Mouse (Mus musculus) lung, embryonic 16.5 days (tissue): ENCODE data around the gene Smpdl3a. TPM values are rescaled to one million over a fixed set of nuclear protein-coding genes. Genes with fewer than 3 reads are reported as not detected.
A peak's percentile ranks its signal among the peaks of the same experiment; 100 is the strongest.

Experiments
- ATAC-seq: fragments of 200-750 bp; cut with Nextera tagmentation; 2 replicates; pipeline ENCODE4 v1.8.0; 2017; ENCODE audit warnings: low read depth, mild to moderate bottlenecking, moderate library complexity
- H3K27ac ChIP-seq: fragments of 300-500 bp; sonication (generic); 2 replicates; pipeline ENCODE4 v1.5.1; 2014; ENCODE audit warnings: mild to moderate bottlenecking, control low read depth, low read length
- H3K27me3 ChIP-seq: fragments of 300-500 bp; sonication (generic); 2 replicates; pipeline ENCODE4 v1.6.1; 2014; ENCODE audit warnings: low read depth, low read length, mixed read lengths; ENCODE audit not compliant: control insufficient read depth, insufficient read depth
- H3K36me3 ChIP-seq: fragments of 300-500 bp; sonication (generic); 2 replicates; pipeline ENCODE4 v1.6.1; 2014; ENCODE audit warnings: low read length; ENCODE audit not compliant: control insufficient read depth, insufficient read depth
- H3K4me1 ChIP-seq: fragments of 300-500 bp; sonication (generic); replicated peaks from 2 replicates; pipeline ENCODE4 v1.6.1; 2014; ENCODE audit warnings: low read length, mixed read lengths; ENCODE audit not compliant: control insufficient read depth, insufficient read depth
- H3K4me2 ChIP-seq: fragments of 300-500 bp; sonication (generic); 2 replicates; pipeline ENCODE4 v1.6.1; 2014; ENCODE audit warnings: low read depth, low read length, control low read depth
- H3K4me3 ChIP-seq: fragments of 300-500 bp; sonication (generic); 2 replicates; pipeline ENCODE4 v1.5.1; 2014; ENCODE audit warnings: mild to moderate bottlenecking, low read length, control low read depth
- H3K9ac ChIP-seq: fragments of 300-500 bp; sonication (generic); 2 replicates; pipeline ENCODE4 v1.6.1; 2014; ENCODE audit warnings: low read length, control low read depth
- H3K9me3 ChIP-seq: fragments of 300-500 bp; sonication (generic); 2 replicates; pipeline ENCODE4 v1.6.1; 2016; ENCODE audit warnings: low read length; ENCODE audit not compliant: control insufficient read depth
- WGBS: fragments of 180-500 bp; shearing (Covaris S2); extraction: QIAGEN DNeasy Blood & Tissue Kit; methylation state at CpG from one replicate; pipeline ENCODE4 v1.1.7; 2014; 5-methylcytosine and 5-hydroxymethylcytosine counted together
- polyA plus RNA-seq: library from polyadenylated mRNA; unstranded; fragments of >200 nt; fragmentation: Nextera tagmentation; extraction: Ambion mirVana; gene quantifications from 2 replicates; pipeline ENCODE4 v1.2.1, GENCODE M21; 2015

Smpdl3a gene
- polyA plus RNA-seq, 1 experiment from 2014 or later: 29.3 TPM

DNA sequence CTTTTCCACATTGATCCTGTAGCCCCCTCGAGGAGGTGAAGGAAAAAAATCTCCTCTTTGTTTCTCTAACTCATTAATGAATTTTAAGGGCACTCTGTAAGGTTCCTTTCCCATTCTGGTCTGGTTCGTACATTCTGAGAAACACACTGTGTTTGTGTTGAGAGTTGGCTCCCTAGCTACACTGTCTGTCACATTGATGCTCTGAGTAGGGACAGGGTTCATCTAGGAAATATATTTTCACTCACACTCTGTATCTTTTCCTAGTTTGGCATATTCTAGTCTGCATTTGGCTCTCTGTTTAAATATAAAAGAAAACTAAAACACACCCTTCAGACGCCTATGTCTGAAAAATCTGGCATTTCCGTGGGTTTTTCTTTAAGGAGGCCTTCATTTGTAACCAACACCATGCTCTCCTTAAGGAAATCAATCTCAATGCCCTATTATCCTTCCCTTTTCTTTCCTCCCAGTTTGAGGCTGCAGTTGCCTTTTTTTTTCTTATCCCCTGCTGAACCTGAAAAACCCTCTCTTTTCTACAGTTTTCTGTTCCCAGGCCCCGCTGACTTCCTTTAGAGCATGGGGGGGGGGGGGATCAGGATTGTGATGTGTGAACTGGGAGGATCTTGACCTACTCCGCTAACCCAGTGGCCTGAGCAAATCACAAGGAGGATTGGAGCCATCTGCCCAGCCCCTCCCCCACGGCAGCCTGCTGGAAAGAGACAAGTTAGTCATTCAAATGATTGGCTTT lies 9.8 kb upstream of the Smpdl3a start:
- Histone ChIP-seq H3K27ac (no peak overlapping the region), H3K4me2 (peak overlapping the region; percentile 38), H3K4me3 (no peak overlapping the region), H3K36me3 (no peaks in the 10 kb centered on the region), H3K27me3 (no peaks in the 10 kb centered on the region), H3K9ac (no peak overlapping the region), H3K4me1 (peaks cover 15% of the 10 kb centered on the region), H3K9me3 (no peaks in the 10 kb centered on the region)
- 19% methylated on average over 7 of the region's 7 CpGs for WGBS
- peak; percentile 81 for ATAC-seq

- 28% methylated on average over 7 of the region's 7 CpGs for WGBS
- no peak within 1 kb of the TSS for H3K4me3 ChIP-seq
- no peaks in the 10 kb centered on the region for H3K9me3 ChIP-seq
- no peaks in the 10 kb centered on the region for H3K36me3 ChIP-seq
- H3K4me2 ChIP-seq: peak within 1 kb of the TSS; percentile 38
- H3K9ac ChIP-seq: no peak within 1 kb of the TSS
- peaks cover 15% of the 10 kb centered on the region for H3K4me1 ChIP-seq
- ATAC-seq: no peak
- no peaks in the 10 kb centered on the region for H3K27me3 ChIP-seq
- H3K27ac ChIP-seq: no peak within 1 kb of the TSS
Measured at GRCm38 (mm10) chr10:57784876-57785150, 9.3 kb upstream of the Smpdl3a start, which contains the start of gene Fabp7. TSS of gene Fabp7 (plus strand) at chr10:57784881.

DNA sequence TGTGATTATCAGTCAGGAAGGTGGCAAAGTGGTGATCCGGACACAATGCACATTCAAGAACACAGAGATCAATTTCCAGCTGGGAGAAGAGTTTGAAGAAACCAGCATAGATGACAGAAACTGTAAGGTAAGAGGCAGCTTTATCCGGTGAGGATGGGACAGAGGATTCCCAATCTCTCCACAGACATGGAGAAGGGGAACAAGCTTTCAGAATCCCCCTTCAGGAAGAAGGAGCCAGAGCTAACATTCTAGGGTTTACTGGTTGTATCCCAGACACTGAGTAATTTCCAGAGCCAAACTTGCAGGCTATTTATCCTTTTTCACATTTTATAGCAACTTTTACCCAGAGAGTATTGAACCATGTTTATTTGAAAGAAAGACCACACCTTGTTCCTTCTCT lies 8.6 kb upstream of the Smpdl3a start:
- Histone ChIP-seq H3K4me1 (peaks cover 15% of the 10 kb centered on the region), H3K27ac (no peak overlapping the region), H3K9ac (no peak overlapping the region), H3K27me3 (no peaks in the 10 kb centered on the region), H3K36me3 (no peaks in the 10 kb centered on the region), H3K4me2 (no peak overlapping the region), H3K9me3 (no peaks in the 10 kb centered on the region), H3K4me3 (no peak overlapping the region)
- WGBS: 66% methylated on average over 2 of the region's 2 CpGs
- no peak for ATAC-seq

DNA sequence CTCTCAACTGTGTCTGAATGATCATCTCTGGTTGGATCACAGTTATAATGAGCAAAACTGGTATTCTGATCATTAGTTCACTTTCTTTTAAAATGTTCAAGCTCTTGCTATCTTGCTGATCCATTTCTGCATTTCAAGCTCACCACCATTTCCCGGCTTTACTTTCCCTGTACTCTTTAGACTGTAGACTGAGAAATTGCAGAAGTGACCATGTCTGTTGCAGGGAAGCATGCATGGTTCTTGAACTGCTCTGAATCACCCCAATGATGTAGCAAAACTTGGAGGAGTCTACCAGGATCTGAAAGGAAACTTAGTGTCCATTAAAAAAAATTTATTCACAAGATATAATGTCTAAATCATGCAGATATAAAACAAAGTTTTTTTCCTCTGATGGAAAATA lies 1.2 kb upstream of the Smpdl3a start:
- Histone ChIP-seq H3K36me3 (no peaks in the 10 kb centered on the region), H3K4me2 (no peak overlapping the region), H3K4me1 (0 out of 2 replicates have a peak, but pooled peaks cover 4% of the 10 kb centered on the region), H3K27me3 (no peaks in the 10 kb centered on the region), H3K9ac (no peak overlapping the region), H3K9me3 (no peaks in the 10 kb centered on the region), H3K4me3 (no peak overlapping the region), H3K27ac (no peak overlapping the region)
- WGBS: 85% methylated on average over 1 of the region's 1 CpGs
- no peak for ATAC-seq

DNA sequence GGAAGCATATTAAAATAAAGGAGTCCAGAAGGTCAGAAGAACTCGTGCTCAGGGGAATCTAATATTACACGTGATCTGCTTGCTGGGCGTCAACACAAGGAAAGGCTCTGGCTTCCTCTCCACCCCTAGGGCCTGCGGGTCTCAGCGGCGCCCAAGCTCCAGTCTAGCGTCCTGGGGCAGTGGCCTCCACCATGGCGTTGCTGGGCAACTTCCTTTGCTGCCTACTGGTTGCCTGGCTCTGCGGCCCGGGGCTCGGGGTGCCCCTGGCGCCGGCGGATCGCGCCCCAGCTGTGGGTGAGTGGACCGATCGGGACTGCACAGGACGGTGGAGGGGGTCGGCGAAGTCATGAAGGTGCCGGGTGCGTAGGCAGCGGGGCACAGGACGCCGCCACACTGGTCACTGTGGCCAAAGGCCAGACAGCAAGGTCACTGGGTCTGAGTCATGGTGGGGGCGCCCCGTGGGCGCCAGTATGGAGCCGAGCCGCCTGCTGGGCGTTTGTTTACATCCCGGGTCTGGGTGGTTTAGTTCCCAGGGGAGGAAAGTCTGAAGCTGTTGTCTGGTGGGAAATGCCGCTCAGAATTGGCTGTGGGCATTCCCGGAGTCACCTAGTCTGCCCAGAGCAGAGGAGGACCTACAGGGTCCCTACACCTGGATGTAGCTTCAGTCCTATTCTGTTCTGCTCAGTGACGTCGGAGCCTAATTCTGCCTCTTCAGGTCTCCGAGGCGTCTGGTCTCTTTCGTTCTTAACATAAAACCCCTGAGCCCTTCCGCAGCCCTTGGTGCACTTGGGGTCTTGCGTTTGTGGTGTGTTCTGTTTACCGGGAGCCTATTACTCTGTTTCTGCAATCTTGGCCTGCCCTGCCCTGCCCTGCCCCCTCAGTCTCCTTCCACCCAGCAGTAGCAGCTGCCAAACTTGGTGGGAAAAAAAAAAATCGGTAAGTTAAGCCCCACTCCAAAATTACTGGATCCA lies 641 bp downstream of the Smpdl3a start:
- H3K9me3 ChIP-seq: no peaks in the 10 kb centered on the region
- H3K36me3 ChIP-seq: no peaks in the 10 kb centered on the region
- H3K27ac ChIP-seq: peak overlapping the region; percentile 15
- H3K4me2 ChIP-seq: peak overlapping the region; percentile 94
- peak overlapping the region; percentile 80 for H3K9ac ChIP-seq
- peak overlapping the region; percentile 69 for H3K4me3 ChIP-seq
- no peaks in the 10 kb centered on the region for H3K27me3 ChIP-seq
- peak; percentile 87 for ATAC-seq
- H3K4me1 ChIP-seq: 0 out of 2 replicates have a peak, but pooled peaks cover 4% of the 10 kb centered on the region
- WGBS: 2% methylated on average over 43 of the region's 44 CpGs

- Histone ChIP-seq H3K27ac (peak overlapping the region; percentile 15), H3K4me3 (peak overlapping the region; percentile 69), H3K4me2 (peak overlapping the region; percentile 94), H3K9ac (peak overlapping the region; percentile 80), H3K36me3 (no peaks in the 10 kb centered on the region), H3K4me1 (0 out of 2 replicates have a peak, but pooled peaks cover 4% of the 10 kb centered on the region), H3K9me3 (no peaks in the 10 kb centered on the region), H3K27me3 (no peaks in the 10 kb centered on the region)
- no peak for ATAC-seq
- 18% methylated on average over 4 of the region's 4 CpGs for WGBS
Measured at GRCm38 (mm10) chr10:57795542-57795941, 1.4 kb downstream of the Smpdl3a start.

DNA sequence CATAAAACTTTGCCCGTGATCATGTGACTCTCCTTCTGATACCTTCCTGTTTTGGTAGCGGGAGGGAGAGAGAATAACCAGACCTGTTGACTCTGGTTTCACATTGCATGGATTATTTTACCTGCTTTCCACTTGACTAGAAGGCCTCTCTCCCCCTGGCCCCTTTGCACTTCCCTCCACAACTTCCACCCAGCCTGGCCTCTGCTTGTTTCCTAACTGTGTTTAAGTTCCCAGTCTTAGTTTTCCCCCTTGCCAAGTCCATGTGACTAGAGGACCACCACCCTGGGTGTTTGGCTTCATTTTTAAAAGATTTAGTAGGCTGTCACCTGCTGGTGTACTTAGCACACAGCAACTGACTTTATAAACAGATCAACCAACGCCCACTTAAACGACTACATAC lies 1.9 kb downstream of the Smpdl3a start:
- H3K9ac ChIP-seq: 0 out of 2 replicates have a peak overlapping the region, but pooled peaks have one; percentile 80
- no peaks in the 10 kb centered on the region for H3K9me3 ChIP-seq
- 0 out of 2 replicates have a peak, but pooled peaks cover 4% of the 10 kb centered on the region for H3K4me1 ChIP-seq
- ATAC-seq: peak; percentile 40; the same call in 1 of the 2 replicates
- 39% methylated on average over 4 of the region's 4 CpGs for WGBS
- peak overlapping the region; percentile 94; the same call in 1 of the 2 replicates for H3K4me2 ChIP-seq
- no peaks in the 10 kb centered on the region for H3K36me3 ChIP-seq
- no peaks in the 10 kb centered on the region for H3K27me3 ChIP-seq
- H3K27ac ChIP-seq: no peak overlapping the region; the same call in 1 of the 2 replicates
- H3K4me3 ChIP-seq: peak overlapping the region; percentile 69; the same call in 1 of the 2 replicates

- H3K36me3 ChIP-seq: no peaks in the 10 kb centered on the region
- no peak overlapping the region for H3K4me2 ChIP-seq
- H3K27me3 ChIP-seq: no peaks in the 10 kb centered on the region
- WGBS: 84% methylated on average over 1 of the region's 1 CpGs
- ATAC-seq: no peak
- H3K9me3 ChIP-seq: no peaks in the 10 kb centered on the region
- no peak overlapping the region for H3K27ac ChIP-seq
- H3K4me1 ChIP-seq: 0 out of 2 replicates have a peak, but pooled peaks cover 2% of the 10 kb centered on the region
- no peak overlapping the region for H3K4me3 ChIP-seq
- H3K9ac ChIP-seq: no peak overlapping the region
Measured at GRCm38 (mm10) chr10:57799486-57799885, 5.4 kb downstream of the Smpdl3a start.

- Histone ChIP-seq H3K27me3 (no peaks in the 10 kb centered on the region), H3K36me3 (no peaks in the 10 kb centered on the region), H3K4me3 (no peak overlapping the region), H3K27ac (no peak overlapping the region), H3K4me2 (no peak overlapping the region), H3K4me1 (no peaks in the 10 kb centered on the region), H3K9me3 (no peaks in the 10 kb centered on the region), H3K9ac (no peak overlapping the region)
- no peak for ATAC-seq
- WGBS: 90% methylated on average over 6 of the region's 6 CpGs
Measured at GRCm38 (mm10) chr10:57807754-57808153, 13.6 kb downstream of the Smpdl3a start.
